Mouse (Mus musculus): ENCODE results near the gene Sbk3.

DNA sequence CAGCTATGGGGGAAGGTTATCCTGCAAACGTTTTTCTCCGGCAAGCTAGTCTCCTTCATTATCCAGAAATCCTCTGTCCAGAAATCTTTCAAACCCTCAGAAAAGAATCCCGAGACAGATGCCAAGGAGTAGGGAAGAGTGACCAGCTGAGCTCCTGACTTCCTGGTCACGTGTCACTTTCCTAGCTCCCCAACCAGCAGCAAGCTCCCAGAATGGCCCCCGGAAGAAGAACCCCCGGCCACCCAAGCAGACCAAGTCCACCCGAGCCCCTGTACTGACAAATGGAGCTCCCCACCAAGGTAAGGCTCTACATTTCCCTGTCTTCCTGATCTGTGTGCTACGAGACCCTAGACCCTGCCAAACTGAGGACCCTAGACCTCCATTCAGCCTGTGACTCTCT lies 43.3 kb downstream of the Sbk3 start:
- TF ChIP-seq CTCF (IDR thresholded peaks at IDR 0.05; ENCODE audit: low read depth) = no peak
- no peak for TF ChIP-seq EP300 (IDR thresholded peaks at IDR 0.05; ENCODE audit: low read depth)

Measured in liver, embryonic 14.5 days (tissue).